Mouse (Mus musculus) layer of hippocampus, adult 9-10 months (tissue): Measurements from ENCODE around the gene Lat2.
"Not testable (repeated sequence)": the region's sequence is repeated elsewhere in the genome, so short reads cannot be mapped to it uniquely, and the experiment has no call there.

ENCODE experiments used
- DNase-seq: peaks from one replicate; pipeline ENCODE4 v3.0.0; 2022; ENCODE audit warnings: low spot score

Gene Lat2

DNA sequence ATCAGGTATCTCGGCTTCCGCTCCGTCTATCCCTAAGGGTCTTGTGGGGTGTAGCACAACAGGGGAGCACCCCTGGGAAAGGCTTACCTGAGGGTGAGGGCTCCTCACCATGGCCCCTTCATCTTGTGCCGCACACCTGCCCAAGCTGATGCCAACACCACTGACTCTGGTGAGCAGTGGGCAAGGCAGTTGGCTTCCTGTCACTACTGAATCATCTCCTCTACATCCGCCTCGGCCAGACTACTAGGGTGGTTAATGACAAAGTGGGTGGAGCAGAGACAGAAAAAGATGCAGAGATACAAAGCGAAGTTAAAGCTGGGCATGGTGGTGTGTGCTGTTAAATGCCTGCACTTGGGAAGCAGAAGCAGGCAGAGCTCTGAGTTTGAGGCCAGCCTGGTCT lies at the start of gene Lat2:
TSS of gene Lat2 (minus strand) at position 224 of the 400 bp plus-strand sequence.
- no peak for DNase-seq

DNA sequence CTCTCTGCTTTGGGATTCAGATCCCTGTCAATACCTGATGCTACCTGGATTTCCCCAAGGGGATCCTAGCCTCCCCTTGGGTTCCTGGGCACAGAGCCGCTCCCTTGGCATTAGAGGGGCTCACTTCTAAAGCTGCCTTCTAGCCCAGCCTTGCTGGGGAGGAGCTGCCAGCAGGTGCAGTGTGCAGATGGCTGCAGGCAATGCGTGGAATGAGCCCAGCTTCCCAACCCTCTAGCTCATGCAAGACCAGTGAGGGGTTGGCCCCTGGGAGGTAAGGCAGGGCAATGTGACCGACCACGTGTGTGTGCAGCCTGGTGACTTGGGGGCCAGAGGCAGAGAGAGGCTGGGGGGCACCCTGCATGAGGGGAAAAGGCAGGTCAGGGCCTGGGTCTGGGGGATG lies 41.9 kb upstream of the Lat2 start:
- DNase-seq, result no peak

DNA sequence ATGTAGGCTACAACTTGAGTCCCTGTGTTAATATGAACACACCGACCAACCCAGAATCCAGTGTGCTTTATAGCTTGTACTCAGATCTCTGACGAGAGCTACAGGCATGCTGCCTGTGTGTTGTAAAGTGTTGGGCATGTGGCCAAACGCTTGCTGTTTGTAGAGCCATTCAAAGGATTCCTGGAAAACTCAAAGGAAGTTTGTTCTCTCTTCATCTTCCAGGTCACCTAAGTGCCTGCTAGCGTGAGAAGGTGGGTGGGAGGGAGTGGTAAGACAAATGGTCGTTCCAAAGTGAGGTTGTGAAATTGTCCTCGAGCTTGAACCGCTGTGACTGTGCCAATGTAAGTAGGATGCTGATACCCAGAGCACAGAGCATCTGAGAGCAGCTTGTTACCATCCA lies 37.2 kb upstream of the Lat2 start:
- DNase-seq, result no peak

DNA sequence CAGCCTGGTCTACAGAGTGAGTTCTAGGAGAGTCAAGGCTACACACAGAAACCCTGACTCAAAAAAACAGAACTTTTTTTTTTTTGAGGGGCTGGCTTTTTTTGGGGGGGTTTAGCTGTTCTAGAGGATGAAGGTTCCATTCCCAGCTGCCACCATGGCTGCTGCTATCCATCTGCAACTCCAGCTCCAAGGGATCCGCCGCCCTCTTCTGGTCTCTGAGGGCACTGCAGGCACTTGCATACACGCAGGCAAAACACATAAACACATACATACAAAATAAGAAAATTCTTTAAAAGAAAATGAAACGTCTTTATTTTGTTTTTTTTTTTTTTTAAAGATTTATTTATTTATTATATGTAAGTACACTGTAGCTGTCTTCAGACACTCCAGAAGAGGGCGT lies 36.1 kb upstream of the Lat2 start:
- no peak for DNase-seq

DNA sequence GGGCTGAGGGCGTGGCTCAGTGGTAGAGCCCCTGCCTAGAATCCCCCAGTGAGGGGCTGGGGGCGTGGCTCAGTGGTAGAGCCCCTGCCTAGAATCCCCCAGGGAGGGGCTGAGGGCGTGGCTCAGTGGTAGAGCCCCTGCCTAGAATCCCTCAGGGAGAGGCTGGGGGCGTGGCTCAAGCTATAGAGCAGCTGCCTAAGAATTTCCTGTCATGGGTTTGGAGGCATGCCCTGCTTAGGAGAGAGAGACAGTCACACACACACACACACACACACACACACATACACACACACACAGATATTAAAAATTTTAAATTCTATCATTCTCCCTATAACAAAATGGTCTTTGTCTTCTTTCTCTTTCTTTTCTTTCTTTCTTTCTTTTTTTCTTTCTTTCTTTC lies 34.2 kb upstream of the Lat2 start:
- DNase-seq, result not testable (repeated sequence)

DNA sequence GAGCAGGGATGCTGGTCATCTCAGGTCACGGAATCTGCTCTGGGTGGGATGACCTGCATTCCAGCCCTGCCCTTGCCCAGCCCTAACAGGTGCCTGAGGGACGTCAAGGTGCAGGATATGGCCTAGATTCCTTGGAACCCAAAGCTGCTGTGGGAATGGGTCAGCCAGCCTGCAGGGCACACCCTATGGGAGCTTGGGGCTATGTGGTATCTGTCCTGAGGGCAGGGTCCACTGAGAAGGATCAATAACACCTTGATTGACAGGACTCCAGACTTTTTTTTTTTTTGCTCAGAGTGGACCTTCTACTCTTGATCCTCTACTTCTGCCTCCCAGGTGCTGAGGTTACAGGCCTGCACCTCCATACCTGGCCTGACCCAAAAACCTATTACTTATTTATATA lies 32.6 kb upstream of the Lat2 start:
- no peak for DNase-seq

DNA sequence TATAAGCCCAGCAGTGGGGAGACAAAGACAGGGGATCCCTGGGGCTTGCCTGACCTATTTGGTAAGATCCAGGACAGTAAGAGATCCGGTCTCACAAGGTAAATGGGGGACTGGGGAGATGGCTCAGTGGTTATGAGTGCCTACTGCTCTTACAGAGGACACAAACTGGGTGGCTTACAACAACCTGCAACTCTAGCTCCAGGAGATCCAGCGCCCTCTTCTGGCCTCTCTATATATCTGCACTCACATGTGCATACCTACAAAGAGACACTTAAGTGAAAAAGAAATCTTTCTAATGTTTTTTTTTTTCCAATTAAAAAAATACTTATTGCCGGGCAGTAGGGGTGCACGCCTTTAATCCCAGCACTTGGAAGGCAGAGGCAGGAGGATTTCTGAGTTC lies 31.6 kb upstream of the Lat2 start:
- no peak for DNase-seq

DNA sequence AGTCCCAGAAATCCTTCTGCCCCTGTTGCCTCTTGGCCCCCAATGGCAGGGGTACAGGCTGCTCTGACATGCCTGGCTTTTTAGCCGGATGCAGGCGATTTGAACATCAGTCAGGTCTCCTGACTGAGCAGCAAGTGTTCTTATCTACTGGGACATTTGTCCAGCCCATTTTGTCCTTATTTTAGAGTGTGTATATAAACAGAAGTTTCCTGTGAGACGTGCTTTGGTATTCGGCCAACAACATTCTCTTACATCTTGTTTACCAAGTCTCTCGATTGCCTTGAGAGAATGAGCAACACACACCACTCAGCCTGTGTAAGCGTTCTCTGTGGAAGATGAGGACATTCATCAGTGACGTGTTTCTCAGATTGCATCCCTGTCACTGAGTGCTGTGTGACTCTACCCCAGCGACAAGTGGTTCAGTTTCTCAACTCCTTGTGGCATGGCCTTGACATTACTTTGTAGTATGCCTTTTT lies 29.9 kb upstream of the Lat2 start:
- DNase-seq, result no peak

DNA sequence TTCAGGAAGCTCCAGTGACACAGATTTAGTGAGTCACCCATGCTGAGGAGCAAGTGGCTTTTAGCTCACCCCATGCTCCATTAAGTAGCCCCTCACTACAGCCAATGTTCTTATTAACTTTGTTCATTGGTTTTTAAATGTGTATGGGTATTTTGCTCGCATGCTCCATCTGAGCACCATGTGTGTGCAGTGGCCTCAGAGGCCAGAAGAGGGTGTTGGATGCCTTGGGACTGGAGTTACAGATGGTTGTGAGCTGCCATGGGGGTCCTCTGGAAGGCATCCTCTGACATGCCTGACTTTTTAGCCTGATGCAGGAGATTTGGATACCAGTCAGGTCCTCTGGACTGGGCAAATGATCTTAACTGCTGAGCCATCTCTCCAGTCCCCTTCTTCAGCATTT lies 29.3 kb upstream of the Lat2 start:
- DNase-seq, result no peak

DNA sequence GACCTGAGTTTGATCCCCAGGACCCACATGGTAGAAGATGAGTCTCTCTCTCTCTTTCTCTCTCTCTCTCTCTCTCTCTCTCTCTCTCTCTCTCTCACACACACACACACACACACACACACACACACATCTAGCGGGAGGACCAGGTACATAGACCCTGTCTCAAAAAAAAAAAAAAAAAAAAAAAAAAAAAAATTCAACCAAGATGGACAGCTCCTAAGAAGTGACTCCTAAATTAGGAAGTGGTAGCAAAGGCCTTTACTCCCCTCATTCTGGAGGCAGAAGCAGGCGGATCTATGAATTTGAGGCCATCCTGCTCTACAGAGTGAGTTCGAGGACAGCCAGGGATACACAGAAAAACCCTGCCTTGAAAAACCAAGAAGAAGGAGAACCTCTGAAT lies 25.5 kb upstream of the Lat2 start:
- no peak for DNase-seq

DNA sequence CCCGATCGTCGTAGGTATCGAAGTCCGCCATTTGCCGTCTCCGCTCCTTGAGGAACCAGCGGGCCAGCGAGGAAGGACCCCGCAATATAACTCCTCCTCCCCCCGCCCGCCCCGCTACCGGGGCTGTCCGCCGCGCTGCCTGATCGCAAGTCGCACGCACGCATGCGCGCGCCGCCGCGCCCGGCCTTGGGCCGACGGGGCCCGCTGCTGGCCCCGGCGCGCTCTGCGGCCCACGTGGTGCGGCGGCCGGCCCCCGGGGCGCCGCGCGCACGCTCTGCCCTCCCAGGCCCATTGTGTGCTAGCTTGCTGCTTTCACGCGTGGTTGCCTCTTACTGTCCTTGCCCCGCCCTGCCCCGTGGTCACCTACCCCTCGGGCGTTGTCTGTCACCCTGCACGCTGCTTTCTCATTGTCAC lies 24.5 kb upstream of the Lat2 start, which contains the start of gene Eif4h:
TSS of gene Eif4h (minus strand) at position 222 of the 414 bp plus-strand sequence.
- peak; percentile 89 for DNase-seq

DNA sequence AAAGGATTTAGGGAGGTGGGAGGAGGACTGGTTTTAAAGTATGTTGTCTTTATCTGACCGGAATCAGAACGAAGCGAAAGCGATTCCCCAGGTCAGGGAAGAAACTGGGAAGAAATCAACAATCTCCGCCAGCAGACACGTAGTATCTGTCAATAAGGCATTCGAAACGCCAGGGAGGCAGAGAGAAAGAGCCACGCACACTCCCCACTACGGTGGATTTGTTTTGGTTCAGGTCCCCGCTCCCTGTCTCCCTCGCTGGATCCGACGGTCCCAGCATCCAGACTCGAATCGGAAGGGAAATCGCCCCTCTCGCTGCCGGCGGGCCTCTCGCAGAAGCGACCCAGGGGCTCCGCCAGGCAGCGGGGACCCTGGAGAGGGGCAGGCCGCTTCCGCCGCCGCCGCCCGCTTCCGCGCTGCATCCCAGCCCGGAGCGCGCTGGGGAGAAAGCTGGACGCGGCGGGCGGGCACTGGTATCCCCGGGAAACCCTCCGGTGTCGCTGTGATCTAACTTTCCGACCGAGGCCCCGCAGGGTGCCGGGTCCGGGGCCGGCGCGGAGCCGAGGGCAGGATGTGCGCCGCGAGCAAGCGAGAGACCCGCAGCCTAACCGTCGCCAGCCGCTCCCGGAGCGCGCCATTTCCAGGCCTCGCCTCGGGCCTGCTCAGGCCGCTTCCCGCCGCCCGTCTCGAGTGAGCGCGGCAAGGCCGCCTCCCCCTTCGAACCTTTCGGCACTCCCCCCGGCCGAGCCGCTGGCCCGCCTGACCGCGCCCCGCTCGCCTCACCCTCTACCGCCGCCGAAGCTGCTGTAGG lies 23.8 kb upstream of the Lat2 start:
- no peak for DNase-seq

DNA sequence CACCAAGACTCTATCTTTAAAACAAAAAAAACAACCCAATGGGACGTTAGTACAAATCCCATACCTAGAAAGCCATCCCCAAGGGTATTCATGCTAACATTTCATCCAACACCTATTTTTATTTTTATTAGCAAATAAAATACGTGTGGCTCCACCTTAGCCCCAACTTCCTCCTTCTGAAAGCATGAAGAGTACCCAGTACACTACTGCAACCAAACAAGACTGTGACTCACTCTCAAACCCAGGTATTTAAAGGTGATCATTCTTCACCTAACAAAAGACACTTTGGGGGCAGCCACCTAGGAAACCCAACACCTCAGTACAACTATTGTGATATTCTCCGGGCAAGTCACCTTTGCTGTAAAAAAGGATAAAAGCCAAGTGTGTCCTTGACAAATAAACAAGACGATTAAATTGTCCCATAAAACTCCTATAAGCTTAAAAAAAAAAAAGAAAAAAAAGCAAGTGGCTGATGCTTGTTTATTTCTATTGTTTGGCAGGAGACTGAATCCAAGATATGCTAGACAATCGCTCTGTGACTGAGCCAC lies 23.1 kb upstream of the Lat2 start:
- DNase-seq, result no peak

DNA sequence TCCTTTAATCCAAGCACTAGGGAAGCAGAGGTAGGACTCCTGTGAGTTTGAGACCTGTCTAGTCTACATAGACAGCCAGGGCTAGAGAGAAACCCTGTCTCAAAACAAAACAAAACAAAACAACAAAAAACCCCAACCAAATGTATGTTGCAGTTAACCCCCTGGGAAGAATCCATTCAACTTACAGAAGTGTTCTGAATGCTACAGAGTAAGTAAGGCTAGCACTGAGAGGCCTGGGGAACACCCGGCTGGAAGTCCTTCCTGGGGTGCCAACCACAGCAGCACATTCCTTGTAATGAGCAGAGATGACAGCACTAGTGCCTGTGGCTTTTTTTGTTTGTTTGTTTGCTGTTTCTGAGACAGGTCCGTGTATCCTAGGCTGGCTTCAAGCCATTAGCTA lies 18.0 kb upstream of the Lat2 start:
- DNase-seq, result no peak

DNA sequence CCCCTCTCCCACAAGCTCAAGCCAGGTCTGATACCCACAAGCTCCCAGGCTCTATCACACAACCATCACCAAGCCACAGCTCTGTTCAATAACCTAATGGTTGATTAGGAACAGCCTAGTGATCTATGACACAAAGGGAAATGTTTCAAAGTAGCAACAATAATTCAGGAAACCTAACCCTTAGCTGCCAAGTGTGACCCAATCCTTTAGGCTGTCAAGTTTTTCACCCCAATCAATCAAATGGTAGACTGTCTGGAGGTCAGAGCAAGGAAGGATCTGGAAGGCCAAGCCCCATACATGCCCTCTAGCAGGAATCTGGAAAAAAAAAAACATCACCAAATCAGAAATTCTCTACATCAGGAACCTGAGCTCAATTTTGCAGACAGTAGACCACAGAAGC lies 16.0 kb upstream of the Lat2 start:
- no peak for DNase-seq

DNA sequence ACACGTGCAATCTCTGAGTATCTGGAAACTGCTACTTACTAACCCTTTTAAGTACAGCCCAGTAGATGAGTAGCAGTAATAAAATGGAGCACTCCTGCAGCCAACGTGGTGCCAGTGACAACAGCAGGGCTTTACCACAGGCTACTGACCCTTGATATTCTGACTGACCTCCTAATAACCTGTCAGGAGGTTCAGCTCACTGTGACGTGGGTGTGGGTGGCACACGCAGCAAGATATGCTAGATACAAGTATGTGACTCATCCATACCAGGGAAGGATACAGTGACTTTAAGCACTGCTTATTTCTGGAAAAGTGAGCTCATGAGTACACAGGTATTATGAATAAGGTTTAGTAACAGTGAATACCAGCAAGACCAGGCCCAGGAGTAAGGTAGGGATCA lies 14.7 kb upstream of the Lat2 start:
- no peak for DNase-seq

DNA sequence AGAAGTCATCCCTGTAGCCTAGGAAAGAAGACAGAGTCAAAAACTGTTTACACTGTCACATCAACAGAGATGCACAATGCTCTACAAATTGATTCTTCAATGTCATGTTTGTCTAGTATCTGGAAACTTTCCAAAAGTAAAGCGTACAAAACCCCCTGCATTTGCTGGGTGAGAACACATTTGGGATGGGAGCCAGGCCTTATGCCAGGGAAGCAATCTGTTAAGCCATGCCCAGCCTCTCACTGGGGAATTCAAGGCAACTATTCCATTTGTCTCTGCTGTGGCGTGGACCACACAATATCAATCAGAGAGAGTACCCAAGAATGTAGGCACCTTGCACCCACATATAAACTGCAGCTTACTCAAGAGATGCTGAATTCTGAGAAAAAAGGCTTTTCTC lies 7.2 kb upstream of the Lat2 start:
- peak; percentile 69 for DNase-seq

DNA sequence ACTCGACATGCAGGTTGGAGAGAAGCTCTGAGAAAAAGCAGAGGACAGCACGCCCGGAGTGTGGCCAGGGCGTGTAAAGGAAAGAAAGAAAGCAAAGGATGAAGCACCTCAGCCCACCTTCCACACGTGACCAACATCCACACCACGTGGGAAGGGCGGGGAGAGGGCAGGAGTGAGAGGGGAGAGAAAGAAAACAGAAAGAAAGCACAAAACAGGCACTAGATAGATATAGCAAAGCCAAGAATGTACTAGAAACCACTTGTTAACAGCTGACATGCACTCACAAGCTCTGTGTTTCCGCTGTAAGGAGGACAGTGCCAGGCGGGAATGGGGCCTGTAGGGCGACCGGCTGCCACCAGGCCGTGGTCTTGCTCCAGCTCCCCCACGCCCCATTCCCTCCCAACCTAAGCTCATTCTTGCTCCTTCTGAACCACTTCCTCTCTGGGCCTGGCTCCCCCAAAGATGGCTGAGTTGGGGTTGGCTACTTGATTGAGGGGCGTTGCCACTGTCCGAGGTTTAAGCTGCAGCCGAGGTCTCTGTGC lies 6.3 kb upstream of the Lat2 start:
- no peak for DNase-seq

DNA sequence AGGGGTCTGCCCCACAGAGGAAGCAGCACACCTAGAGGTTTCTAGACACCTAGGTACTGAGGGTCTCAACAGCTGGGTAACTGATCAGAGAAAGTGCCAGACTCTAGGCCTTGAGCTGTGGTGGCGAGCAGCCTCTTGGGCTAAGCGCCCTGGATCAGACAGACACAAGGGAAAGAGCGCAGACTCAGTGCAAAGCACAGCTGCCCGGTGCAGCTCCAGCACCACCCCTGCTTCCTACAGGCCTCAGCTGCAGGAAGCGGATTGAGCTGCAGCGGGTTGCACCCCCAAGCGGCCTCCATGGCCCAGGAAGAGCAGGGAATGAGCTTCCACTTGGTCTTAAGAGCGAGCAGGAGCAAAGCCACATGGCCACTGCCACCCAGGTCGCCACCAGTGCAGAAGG lies 5.6 kb upstream of the Lat2 start:
- DNase-seq, result no peak

DNA sequence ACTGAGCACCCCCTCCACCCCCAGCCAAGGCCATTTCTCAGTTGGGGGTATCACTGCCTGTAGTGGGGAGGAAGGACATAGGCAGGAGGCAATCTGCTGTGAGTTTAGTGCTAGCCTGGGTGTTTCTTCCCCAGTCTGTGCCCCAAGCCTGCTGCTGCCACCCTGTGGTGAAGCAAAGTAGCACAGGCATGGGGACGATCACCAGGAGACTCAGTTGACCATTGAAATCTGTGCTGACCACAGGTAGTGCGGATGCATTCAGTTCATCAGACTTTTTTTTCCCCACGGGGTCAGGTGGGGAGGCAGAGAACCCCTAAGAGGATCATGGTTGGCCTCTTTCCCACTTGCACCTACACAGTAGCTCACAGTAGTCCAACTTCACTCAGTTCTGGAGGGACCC lies 2.2 kb upstream of the Lat2 start:
- no peak for DNase-seq

DNA sequence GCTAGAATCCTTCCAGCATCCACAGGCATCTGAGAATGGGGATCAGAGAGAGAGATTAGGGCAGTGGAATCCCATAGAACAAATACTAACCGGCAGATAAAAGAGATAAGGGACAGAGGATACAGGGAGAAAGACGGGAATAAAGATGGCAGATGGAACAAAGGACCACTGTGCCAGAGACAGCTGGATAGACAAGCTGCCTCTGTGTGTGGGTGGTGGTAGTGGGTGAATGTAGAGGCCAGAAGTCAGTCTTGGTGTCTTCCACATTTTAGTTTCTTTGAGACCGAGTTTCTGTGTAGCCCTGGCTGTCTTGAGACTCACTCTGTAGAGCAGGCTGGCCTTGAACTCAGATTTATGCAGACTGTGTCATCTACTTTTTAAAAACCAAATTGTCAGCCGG lies 955 bp upstream of the Lat2 start:
- DNase-seq, result no peak

DNA sequence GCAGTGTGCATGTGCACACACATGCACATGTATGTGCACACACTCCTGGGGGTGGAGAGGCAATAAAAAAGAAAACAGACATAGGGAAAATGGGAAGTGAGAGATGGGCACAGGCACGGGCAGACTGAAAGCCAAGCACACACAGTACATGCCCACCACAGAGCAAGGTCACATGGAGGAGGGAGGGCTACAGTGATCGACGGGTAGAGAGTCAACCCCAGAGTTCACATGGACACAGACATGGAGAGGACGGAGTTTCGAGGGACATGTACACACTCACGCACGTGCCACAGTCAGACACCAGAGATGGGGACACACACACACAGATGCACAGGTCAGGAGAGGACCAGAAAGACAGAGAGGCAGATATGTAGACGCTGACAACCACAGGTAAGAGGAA lies 555 bp upstream of the Lat2 start:
- no peak for DNase-seq

DNA sequence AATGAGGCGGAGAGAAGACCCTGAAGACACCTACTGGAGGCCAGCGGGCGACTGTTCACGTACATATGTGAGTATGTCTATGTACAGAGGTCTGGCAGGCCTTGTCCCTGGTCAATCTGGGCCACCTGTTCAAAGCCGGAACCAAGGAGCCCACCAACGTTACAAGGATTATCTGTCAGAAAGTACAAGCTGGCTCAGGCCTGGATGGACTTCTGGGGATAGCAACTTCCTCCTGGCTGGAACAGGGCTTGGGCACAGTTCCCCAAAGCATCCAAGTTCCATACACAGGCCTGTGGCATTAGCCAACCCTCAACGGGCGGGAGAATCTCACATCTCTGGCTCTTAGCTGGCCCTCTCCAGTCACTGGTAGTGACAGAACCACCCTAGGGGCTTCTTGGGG lies 529 bp downstream of the Lat2 start:
- no peak for DNase-seq

DNA sequence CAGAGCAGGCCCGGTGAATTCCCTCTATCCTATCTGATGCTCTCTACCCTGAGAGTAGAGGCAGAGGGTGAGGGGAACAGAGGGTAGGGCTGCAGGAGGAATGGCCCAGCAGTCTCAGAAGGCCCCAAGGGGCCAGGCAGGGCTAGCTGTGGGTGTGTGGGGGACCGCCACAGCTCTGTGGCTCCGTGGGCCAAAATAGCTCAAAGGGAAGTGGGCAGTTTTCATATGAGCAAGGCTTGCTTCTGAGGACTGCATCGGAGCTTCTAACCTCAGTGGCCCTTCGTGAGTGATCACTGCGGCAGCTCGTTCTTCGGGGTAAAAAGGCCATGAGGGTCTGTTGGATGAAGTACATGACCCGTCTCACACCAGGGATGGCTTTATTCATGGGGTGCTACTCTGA lies 1.1 kb downstream of the Lat2 start:
- DNase-seq, result no peak
